In genomic region chr3:130880482-130880881, GRCm38 (mm10) we compare ENCODE assay signal across 17 mouse cellular contexts.
DNase-seq lines count a peak whose midpoint lies in the region; ATAC-seq and TF ChIP-seq lines count a peak whose summit lies in the region.
"Had no signal": no experiment of that assay in that cellular context is flagged by ENCODE, and none has a peak within 500 bp of the region (broad histone marks: within the 10 kb centered on the region; RNA-seq: fewer than 3 reads in every experiment).

No protein-coding gene starts in this region.

- no peaks in the 10 kb centered on the region for H3K79me2 ChIP-seq in heart, adult 2 months (replicated peaks; ENCODE audit: control insufficient read depth, insufficient read depth, low read length)

- no peaks in the 10 kb centered on the region for H3K27me3 ChIP-seq in heart, adult 2 months (ENCODE audit: control insufficient read depth, insufficient read depth, low read length)
- H3K27me3 ChIP-seq in lung, postnatal 0 days (replicated peaks; ENCODE audit: insufficient read depth, low read length), result no peaks in the 10 kb centered on the region
- H3K27me3 ChIP-seq: forebrain, embryonic 12.5 days; limb, embryonic 15.5 days; lung, embryonic 15.5 days; neural tube, embryonic 12.5 days had no signal

- TF ChIP-seq CTCF in heart, adult 2 months (IDR thresholded peaks at IDR 0.05), result peak; percentile 17; the same call in 1 of the 2 replicates
- TF ChIP-seq CTCF in lung, postnatal 0 days (IDR thresholded peaks at IDR 0.05), result peak; percentile 43
- TF ChIP-seq CTCF in cortical plate, adult 2 months (IDR thresholded peaks at IDR 0.05; ENCODE audit: extremely low read depth, insufficient read depth, low read length), result peak; percentile 25; the same call in 1 of the 2 replicates

- no peaks in the 10 kb centered on the region for H3K36me3 ChIP-seq in heart, adult 2 months (ENCODE audit: control insufficient read depth, insufficient read depth, low read length)
- H3K36me3 ChIP-seq in lung, postnatal 0 days (ENCODE audit: insufficient read depth, low read length), result no peaks in the 10 kb centered on the region
- H3K36me3 ChIP-seq: forebrain, embryonic 12.5 days; limb, embryonic 15.5 days; lung, embryonic 15.5 days; neural tube, embryonic 12.5 days had no signal

- H3K4me1 ChIP-seq in heart, adult 2 months (ENCODE audit: control insufficient read depth, insufficient read depth, low read length), result no peaks in the 10 kb centered on the region
- no peaks in the 10 kb centered on the region for H3K4me1 ChIP-seq in lung, postnatal 0 days (ENCODE audit: insufficient read depth, low read depth, low read length)
- no peaks in the 10 kb centered on the region for H3K4me1 ChIP-seq in cortical plate, adult 2 months (ENCODE audit: control insufficient read depth, insufficient read depth, low read length)
- H3K4me1 ChIP-seq: limb, embryonic 15.5 days; neural tube, embryonic 12.5 days had no signal

- H3K27ac ChIP-seq in heart, adult 2 months, result no peak overlapping the region
- no peak overlapping the region for H3K27ac ChIP-seq in lung, postnatal 0 days (ENCODE audit: low read length)
- H3K27ac ChIP-seq in cortical plate, adult 2 months (ENCODE audit: insufficient read depth, low read length), result no peak overlapping the region
- H3K27ac ChIP-seq: forebrain, embryonic 12.5 days; hindbrain, embryonic 14.5 days; limb, embryonic 15.5 days; lung, embryonic 15.5 days; neural tube, embryonic 12.5 days had no signal

- no peak for TF ChIP-seq EP300 in heart, adult 2 months (IDR thresholded peaks at IDR 0.05; ENCODE audit: insufficient read depth, low read depth, low read length)
- TF ChIP-seq EP300 in lung, postnatal 0 days (IDR thresholded peaks at IDR 0.05), result no peak

- intact Hi-C loops in heart, adult 2 months (cut with DNase I), result no loop called here
- intact Hi-C loops in heart, postnatal 36 days (cut with DNase I), result no loop called here

- H3K9ac ChIP-seq in heart, adult 2 months (ENCODE audit: low read depth, low read length), result no peak overlapping the region
- H3K9ac ChIP-seq in lung, postnatal 0 days (replicated peaks; ENCODE audit: low read depth), result no peak overlapping the region
- H3K9ac ChIP-seq: forebrain, embryonic 12.5 days; hindbrain, embryonic 14.5 days; limb, embryonic 15.5 days; lung, embryonic 15.5 days; neural tube, embryonic 12.5 days had no signal

- no peak overlapping the region for H3K4me3 ChIP-seq in heart, adult 2 months
- no peak overlapping the region for H3K4me3 ChIP-seq in lung, postnatal 0 days (ENCODE audit: low read depth, low read length)
- H3K4me3 ChIP-seq in cortical plate, adult 2 months (ENCODE audit: insufficient read depth, low read length), result no peak overlapping the region
- H3K4me3 ChIP-seq: forebrain, embryonic 12.5 days; limb, embryonic 15.5 days; lung, embryonic 15.5 days; neural tube, embryonic 12.5 days had no signal

- WGBS in heart, adult 2 months, result 82% methylated on average over 6 of the region's 6 CpGs
- 74% methylated on average over 6 of the region's 6 CpGs for WGBS in lung, postnatal 0 days

- DNase-seq in heart, adult 2 months, result no peak
- DNase-seq in heart, postnatal 36 days, result no peak
- no peak for DNase-seq in lung, postnatal 0 days (ENCODE audit: low spot score)
- no peak for DNase-seq in lung, postnatal 36 days
- DNase-seq in NIH3T3 (ENCODE audit: low read depth), result peak; percentile 10
- DNase-seq in right cerebral cortex, postnatal 25 days, result no peak
- no peak for DNase-seq in layer of hippocampus, postnatal 10 days (ENCODE audit: low spot score in 2 of 2)
- DNase-seq: cerebellum, adult 11 months; cerebellum, postnatal 36 days; heart, adult 18-20 months; kidney, adult 8-10 months had no signal

- TF ChIP-seq POLR2A in heart, adult 2 months (IDR thresholded peaks at IDR 0.05; ENCODE audit: insufficient read depth, low read depth, low read length), result no peak
- TF ChIP-seq POLR2A in cortical plate, adult 2 months (IDR thresholded peaks at IDR 0.05; ENCODE audit: extremely low read depth, insufficient read depth, low read length), result no peak

- no peak for ATAC-seq in lung, postnatal 0 days

- H3K9me3 ChIP-seq in lung, postnatal 0 days (ENCODE audit: low read length), result no peaks in the 10 kb centered on the region
- H3K9me3 ChIP-seq: forebrain, embryonic 12.5 days; limb, embryonic 15.5 days; lung, embryonic 15.5 days; neural tube, embryonic 12.5 days had no signal

- H3K4me2 ChIP-seq in lung, postnatal 0 days (replicated peaks; ENCODE audit: low read depth, low read length), result no peak overlapping the region
- H3K4me2 ChIP-seq: forebrain, embryonic 12.5 days; hindbrain, embryonic 14.5 days; limb, embryonic 15.5 days; lung, embryonic 15.5 days; neural tube, embryonic 12.5 days had no signal
